Mouse (Mus musculus) cerebellum, postnatal 14 days (tissue): ENCODE measurements at regions not wholly inside any gene's neighbourhood (a gene's known extent, or its start where the extent isn't known, plus 50 kb on each side); places are given as distances from the start of the nearest gene placed in this dataset.

Experiments
- DNase-seq, 2 experiments: peaks; one replicate each; pipeline ENCODE4 v3.0.0; 2021; ENCODE audit warnings: mixed read lengths in 2 of 2

GRCm38 (mm10) chr14:91089326-91089725 is 2618.1 kb upstream of the Pcdh20 start:
- peak; percentile 26 to 32 for DNase-seq
